Mouse (Mus musculus): Measurements from ENCODE around the gene Gspt1. TPM values are rescaled to one million over a fixed set of nuclear protein-coding genes. Genes with fewer than 3 reads are reported as not detected.
A peak's percentile ranks its signal among the peaks of the same experiment; 100 is the strongest.
"Not testable (repeated sequence)": the region's sequence is repeated elsewhere in the genome, so short reads cannot be mapped to it uniquely, and the experiment has no call there.

Gene Gspt1
- 43.6 and 44.0 TPM in 2 replicates for polyA plus RNA-seq (2012; rRNA removed)

DNA sequence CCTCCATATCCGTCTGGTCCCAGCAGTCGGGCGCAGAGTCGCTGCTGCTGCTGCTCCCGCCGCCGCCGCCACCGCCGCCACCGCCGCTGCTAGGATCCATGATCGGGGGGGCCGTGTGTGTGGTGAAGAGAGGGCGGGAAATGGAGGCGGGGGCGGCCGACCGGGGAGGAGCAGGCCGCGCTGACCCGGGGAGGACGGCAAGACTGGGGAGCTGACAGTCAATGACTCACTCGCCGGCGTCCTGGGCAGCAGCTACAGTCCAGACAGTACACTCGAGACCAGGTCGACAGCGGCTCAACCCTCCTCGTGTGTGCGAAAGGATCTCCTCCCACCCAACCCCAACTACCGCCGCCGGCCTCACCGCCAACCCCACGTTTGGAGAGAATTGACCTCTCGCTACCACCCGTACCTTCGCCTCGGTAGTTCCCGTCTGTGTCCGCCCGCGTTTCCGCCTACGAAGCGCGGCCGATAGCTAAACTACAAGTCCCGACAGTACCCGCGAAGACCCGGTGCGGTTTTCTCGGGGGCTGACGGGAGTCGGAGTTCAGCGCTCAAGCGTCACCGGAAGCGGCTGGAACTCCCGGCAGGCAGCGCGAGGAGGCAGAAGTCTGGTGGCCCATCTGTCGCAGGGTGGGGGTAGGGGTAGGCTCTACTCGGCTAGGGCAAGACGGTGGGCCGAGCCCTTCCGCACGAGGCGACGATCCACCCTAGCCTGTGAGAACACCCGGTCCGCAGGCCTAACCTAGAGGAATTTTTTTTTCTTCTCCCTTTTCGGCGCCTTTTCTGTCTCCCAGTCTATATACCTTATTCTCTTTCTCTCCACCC lies at the start of gene Gspt1:
Gene Gspt1 (minus strand): TSS at position 428 of the 825 bp plus-strand sequence.
- peak; percentile 99 to 100 for DNase-seq
- TF ChIP-seq CTCF (IDR thresholded peaks at IDR 0.05; ENCODE audit: borderline replicate concordance, insufficient read depth, low read depth, low read length), result no peak
- peak; percentile 95 for TF ChIP-seq POLR2A (IDR thresholded peaks at IDR 0.05; ENCODE audit: borderline replicate concordance, insufficient read depth, low read length)
- peak within 1 kb of the TSS; percentile 80 for H3K4me3 ChIP-seq (replicated peaks; ENCODE audit: insufficient read depth, low read depth, low read length)
- peak within 1 kb of the TSS; percentile 85 for H3K27ac ChIP-seq (ENCODE audit: insufficient read depth, low read length)
- WGBS, result under 1% methylated on average over 76 of the region's 76 CpGs
- H3K27me3 ChIP-seq (ENCODE audit: control insufficient read depth, insufficient read depth, low read length), result no peaks in the 10 kb centered on the region
- no peaks in the 10 kb centered on the region for H3K4me1 ChIP-seq (ENCODE audit: control insufficient read depth, insufficient read depth, low read length)

DNA sequence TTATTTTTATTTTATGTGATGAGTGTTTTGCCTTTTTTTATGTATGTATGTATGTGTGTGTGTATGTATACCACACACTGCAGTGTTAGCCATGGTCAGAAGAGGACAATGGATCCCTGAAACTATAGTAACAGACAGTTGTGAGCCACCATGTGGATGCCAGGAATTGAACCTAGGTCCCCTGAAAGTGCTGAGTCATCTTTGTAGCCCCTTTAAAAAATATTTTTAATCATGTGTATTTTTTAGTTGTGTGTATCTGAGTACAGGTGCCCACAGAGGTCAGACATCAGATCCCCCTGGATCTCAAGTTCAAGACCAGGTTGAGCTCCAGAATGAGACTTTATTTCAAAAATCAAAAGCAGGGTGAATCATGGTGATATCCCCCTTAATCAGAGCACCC lies 49.6 kb upstream of the Gspt1 start:
- Histone ChIP-seq H3K27me3 (ENCODE audit: control insufficient read depth, insufficient read depth, low read length) (no peaks in the 10 kb centered on the region), H3K4me3 (replicated peaks; ENCODE audit: insufficient read depth, low read depth, low read length) (no peak overlapping the region), H3K27ac (ENCODE audit: insufficient read depth, low read length) (no peak overlapping the region), H3K4me1 (ENCODE audit: control insufficient read depth, insufficient read depth, low read length) (no peaks in the 10 kb centered on the region)
- no peak for DNase-seq
- TF ChIP-seq POLR2A (IDR thresholded peaks at IDR 0.05; ENCODE audit: borderline replicate concordance, insufficient read depth, low read length) (no peak), CTCF (IDR thresholded peaks at IDR 0.05; ENCODE audit: borderline replicate concordance, insufficient read depth, low read depth, low read length) (no peak)

DNA sequence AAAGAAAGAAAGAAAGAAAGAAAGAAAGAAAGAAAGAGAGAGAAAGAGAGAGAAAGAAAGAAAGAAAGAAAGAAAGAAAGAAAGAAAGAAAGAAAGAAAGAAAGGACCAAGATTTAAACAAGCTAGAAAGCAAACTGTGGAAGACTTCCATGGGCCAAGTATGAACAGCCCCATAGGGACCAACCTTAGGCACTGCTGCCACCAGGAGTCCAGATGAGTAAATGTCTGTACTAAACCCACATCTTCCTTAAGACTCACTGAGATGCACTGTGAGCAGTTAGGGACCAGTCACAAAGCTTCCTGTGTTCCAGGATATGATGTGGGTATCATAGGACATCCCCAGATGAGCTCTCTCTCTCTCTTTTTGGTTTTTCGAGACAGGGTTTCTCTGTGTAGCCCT lies 43.6 kb upstream of the Gspt1 start:
- peak; percentile 23; the same call in 1 of the 2 replicates for TF ChIP-seq CTCF (IDR thresholded peaks at IDR 0.05; ENCODE audit: borderline replicate concordance, insufficient read depth, low read depth, low read length)
- 48% methylated on average over 1 of the region's 1 CpGs for WGBS
- H3K27ac ChIP-seq (ENCODE audit: insufficient read depth, low read length); H3K27me3 ChIP-seq (ENCODE audit: control insufficient read depth, insufficient read depth, low read length); DNase-seq; H3K4me3 ChIP-seq (replicated peaks; ENCODE audit: insufficient read depth, low read depth, low read length); H3K4me1 ChIP-seq (ENCODE audit: control insufficient read depth, insufficient read depth, low read length): not testable (repeated sequence)

DNA sequence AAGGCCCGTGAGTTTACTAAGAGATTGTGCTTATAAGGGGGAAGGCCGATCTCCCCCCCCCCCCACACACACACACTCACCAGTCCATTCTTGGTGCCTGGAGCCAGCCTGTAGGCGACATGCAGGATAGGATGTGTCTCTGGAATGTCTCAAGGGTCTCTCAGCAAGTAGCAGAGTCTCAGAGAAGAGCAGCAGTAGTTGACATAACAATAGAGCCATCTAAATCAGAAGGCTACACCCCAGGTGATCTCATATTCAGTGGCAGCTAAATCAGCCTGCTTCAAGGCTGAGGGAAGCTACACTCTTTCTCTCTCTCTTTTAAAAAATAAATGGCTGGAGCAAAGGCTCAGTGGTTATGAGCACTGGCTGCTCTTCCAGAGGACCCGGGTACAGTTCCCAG lies 41.5 kb upstream of the Gspt1 start:
- H3K27ac ChIP-seq (ENCODE audit: insufficient read depth, low read length); H3K27me3 ChIP-seq (ENCODE audit: control insufficient read depth, insufficient read depth, low read length); H3K4me1 ChIP-seq (ENCODE audit: control insufficient read depth, insufficient read depth, low read length); H3K4me3 ChIP-seq (replicated peaks; ENCODE audit: insufficient read depth, low read depth, low read length); DNase-seq: not testable (repeated sequence)
- WGBS, result 80% methylated on average over 4 of the region's 4 CpGs

DNA sequence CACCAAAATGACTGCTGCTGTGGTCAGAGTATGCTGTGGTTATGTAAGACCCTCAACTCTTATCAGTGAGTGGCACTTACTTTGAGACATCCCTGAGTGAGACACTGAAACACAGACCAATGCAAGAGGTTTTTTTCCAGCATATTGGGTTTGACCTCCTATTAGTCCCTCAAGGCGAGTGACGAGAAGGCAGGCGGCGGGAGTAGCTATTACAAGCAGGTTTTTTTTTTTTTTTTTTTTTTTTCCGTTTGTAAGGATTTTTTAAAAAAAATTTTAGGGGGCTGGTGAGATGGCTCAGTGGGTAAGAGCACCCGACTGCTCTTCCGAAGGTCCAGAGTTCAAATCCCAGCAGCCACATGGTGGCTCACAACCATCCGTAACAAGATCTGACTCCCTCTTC lies 34.7 kb upstream of the Gspt1 start:
- not testable (repeated sequence) for DNase-seq; H3K27me3 ChIP-seq (ENCODE audit: control insufficient read depth, insufficient read depth, low read length); H3K4me3 ChIP-seq (replicated peaks; ENCODE audit: insufficient read depth, low read depth, low read length); H3K4me1 ChIP-seq (ENCODE audit: control insufficient read depth, insufficient read depth, low read length); H3K27ac ChIP-seq (ENCODE audit: insufficient read depth, low read length)
- 86% methylated on average over 8 of the region's 8 CpGs for WGBS

DNA sequence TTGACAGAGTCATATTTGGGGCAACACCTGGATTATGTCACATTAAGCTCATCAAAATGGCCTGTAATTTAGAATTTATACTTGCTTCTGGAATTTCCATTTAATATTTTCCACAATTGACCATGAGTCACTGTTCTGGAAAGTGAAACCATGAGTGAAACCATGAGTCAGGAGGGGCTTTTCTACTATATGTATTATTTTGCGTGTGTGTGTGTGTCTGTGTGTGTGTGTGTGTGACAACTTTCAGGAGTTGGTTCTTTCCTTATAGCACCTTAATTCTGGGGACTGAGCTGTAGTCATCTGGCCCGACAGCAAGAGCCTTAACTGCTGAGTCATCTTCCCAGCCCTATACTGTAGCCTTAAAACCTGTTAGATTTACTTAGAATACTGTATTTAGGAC lies 31.8 kb upstream of the Gspt1 start:
- TF ChIP-seq CTCF (IDR thresholded peaks at IDR 0.05; ENCODE audit: borderline replicate concordance, insufficient read depth, low read depth, low read length) (no peak), POLR2A (IDR thresholded peaks at IDR 0.05; ENCODE audit: borderline replicate concordance, insufficient read depth, low read length) (no peak)
- no peak for DNase-seq
- H3K4me3 ChIP-seq (replicated peaks; ENCODE audit: insufficient read depth, low read depth, low read length), result no peak overlapping the region
- 91% methylated on average over 2 of the region's 2 CpGs for WGBS
- H3K4me1 ChIP-seq (ENCODE audit: control insufficient read depth, insufficient read depth, low read length), result no peaks in the 10 kb centered on the region
- no peaks in the 10 kb centered on the region for H3K27me3 ChIP-seq (ENCODE audit: control insufficient read depth, insufficient read depth, low read length)
- H3K27ac ChIP-seq (ENCODE audit: insufficient read depth, low read length), result no peak overlapping the region

DNA sequence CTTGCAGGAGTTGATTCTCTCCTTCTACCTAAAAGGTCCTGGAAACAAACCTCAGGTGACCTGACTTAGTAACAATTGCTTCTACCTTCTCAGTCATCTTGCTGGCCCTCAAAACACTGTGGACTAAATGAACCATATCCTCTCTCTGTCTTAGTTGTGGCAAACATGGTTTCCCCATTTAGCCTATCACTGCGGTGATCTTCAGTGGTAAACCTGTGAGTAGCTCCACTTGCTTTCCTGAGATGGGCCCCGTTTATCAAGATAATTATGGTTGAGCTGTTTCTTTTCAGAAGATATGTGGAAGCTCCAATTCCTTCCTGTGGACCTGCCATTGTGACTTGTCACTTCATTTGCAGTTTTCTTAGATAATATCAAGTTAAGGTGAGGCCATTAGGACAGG lies 30.8 kb upstream of the Gspt1 start:
- 93% methylated on average over 2 of the region's 2 CpGs for WGBS
- TF ChIP-seq POLR2A (IDR thresholded peaks at IDR 0.05; ENCODE audit: borderline replicate concordance, insufficient read depth, low read length), result no peak
- no peak for TF ChIP-seq CTCF (IDR thresholded peaks at IDR 0.05; ENCODE audit: borderline replicate concordance, insufficient read depth, low read depth, low read length)
- no peak overlapping the region for H3K4me3 ChIP-seq (replicated peaks; ENCODE audit: insufficient read depth, low read depth, low read length)

DNA sequence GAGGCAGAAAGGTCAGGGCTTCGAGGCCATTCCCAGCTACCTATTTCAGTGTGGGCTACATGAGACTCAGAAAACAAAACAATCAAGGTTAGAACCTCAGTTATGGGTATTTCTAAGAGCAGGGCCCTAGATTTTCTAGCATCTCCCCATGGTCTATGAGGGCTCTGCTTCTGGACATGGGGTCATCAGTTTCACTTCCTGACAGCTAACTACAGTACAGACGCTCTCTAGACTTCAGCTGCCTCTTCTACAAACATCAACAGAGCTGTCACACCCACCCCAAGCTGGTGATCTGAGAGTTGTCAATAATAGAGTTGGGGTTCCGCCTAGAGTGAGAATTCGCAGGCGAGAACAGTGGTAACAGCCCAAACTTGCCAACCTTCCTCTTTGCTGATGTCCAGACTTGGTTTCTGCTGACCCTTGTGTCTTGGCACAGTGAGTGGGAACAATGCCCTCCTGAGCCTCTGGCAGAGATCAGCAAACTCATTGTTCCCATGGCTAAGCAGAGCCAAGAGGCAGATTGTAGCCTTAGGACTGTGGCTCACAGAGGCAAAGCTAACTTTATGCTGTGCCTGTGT lies 28.6 kb upstream of the Gspt1 start:
- Histone ChIP-seq H3K4me1 (ENCODE audit: control insufficient read depth, insufficient read depth, low read length) (no peaks in the 10 kb centered on the region), H3K4me3 (replicated peaks; ENCODE audit: insufficient read depth, low read depth, low read length) (no peak overlapping the region), H3K27me3 (ENCODE audit: control insufficient read depth, insufficient read depth, low read length) (no peaks in the 10 kb centered on the region), H3K27ac (ENCODE audit: insufficient read depth, low read length) (no peak overlapping the region)
- peak in 1 of 2 experiments; percentile 3 for DNase-seq
- 78% methylated on average over 5 of the region's 5 CpGs for WGBS
- TF ChIP-seq POLR2A (IDR thresholded peaks at IDR 0.05; ENCODE audit: borderline replicate concordance, insufficient read depth, low read length) (no peak), CTCF (IDR thresholded peaks at IDR 0.05; ENCODE audit: borderline replicate concordance, insufficient read depth, low read depth, low read length) (no peak)

More for the DNA sequence above, 30.8 kb upstream of the Gspt1 start:
- no peak for DNase-seq
- H3K27ac ChIP-seq (ENCODE audit: insufficient read depth, low read length), result no peak overlapping the region
- H3K27me3 ChIP-seq (ENCODE audit: control insufficient read depth, insufficient read depth, low read length), result no peaks in the 10 kb centered on the region
- no peaks in the 10 kb centered on the region for H3K4me1 ChIP-seq (ENCODE audit: control insufficient read depth, insufficient read depth, low read length)
